Mouse (Mus musculus) testis, postnatal 10 days (tissue): ENCODE measurements around the gene Olfr1246.
"Not testable (repeated sequence)": the region's sequence is repeated elsewhere in the genome, so short reads cannot be mapped to it uniquely, and the experiment has no call there.

ENCODE experiments used
- DNase-seq: peaks from one replicate; pipeline ENCODE4 v3.0.0; 2021; ENCODE audit warnings: low spot score

Olfr1246 gene

DNA sequence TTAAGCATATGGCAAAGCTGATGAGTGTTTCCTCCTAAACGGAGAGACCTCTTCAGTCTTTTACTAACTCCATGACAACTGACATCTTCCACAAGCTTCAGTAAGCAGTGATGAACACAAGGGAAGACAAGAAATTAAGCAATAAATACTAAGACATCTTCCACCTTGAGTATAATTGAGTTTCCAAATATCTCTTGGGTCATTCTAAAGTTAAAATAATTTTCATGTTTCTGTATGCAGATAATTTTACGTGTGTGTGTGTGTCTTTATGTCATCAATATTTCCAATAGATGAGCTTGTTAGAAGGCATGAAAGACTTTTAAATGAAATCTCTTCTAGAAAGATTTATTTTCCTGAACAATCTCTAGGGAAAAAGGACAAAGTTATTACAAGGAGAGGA lies at the start of gene Olfr1246:
Olfr1246 (minus strand) TSS at position 101 of the 400 bp plus-strand sequence.
- no peak for DNase-seq

DNA sequence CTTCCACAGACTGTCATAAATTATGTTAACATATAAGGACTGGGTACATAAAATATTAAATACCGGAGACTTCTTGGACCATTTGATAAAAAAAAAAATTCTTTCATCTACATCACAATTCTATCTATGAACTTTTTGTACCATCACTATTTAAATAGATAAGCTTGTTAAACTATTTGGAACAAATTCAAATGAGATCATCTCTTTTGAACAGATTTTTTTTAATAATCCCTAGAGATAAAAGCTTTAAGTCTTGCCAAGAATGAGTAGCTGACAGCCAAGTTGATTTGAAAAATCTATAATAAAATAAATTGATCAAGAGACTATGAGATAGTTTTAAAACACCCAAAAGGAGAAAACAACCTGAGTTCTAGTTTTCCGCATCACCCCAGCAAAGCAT lies 41.9 kb upstream of the Olfr1246 start, which contains the start of gene Olfr1249:
Olfr1249 (minus strand) TSS at position 101 of the 400 bp plus-strand sequence.
- DNase-seq, result no peak

DNA sequence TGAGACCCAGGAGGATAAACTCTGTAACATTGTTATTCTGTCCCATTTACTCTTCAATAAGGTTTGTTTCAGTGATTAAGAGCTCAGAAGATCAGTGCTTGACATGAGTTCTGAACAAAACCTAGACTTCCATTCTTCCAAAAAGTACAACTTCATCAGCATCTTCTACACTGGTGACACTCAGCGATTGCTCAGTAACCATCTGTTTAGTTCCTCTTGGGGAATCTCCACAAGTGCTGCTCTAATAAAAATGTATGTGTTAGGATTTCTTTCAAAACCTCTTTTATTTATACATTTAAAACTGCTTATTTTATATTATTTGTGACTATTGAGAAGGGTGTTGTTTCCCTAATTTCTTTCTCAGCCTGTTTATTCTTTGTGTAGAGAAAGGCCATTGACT lies 25.2 kb upstream of the Olfr1246 start, which contains the start of gene Olfr1248:
Olfr1248 (minus strand) TSS at position 101 of the 400 bp plus-strand sequence.
- DNase-seq, result not testable (repeated sequence)

DNA sequence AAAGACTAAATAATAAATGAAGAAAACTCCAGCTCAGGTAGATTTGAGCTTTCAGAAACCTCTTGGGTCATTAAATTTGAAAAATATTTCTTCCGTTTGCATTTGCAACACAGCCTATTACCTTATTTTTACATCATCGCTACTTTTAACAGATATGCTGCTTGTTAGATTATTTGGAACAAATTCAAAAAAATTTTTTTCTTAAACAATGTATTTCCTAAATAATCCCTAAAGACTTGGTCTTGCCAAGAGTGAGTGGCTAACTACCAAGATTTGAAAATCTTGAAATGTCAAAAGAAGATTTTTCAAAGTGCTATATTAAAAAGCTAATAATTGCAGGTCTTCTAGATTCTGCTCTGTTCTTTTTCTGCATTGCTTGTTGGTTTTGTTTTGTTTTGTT lies 21.1 kb upstream of the Olfr1246 start, which contains the start of gene Olfr1247:
Olfr1247 (minus strand) TSS at position 101 of the 400 bp plus-strand sequence.
- no peak for DNase-seq

DNA sequence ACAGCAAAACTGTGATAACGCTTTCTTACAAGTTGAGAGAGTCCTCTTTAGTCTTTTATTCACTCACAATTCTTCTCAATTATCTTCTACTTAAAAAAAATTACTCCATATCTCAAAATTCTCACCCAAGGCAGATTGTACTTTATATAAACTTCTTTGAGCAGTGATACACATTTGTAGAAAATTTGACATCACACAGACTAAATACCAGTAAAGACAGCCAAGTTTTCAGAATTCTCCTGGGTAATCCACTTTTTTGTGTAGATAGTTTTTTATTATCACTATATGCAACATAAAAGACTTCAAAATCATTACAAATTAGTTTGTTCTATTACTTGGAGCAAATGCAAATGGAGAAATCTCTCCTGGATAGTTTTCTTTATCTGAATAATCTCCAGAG lies 14.6 kb downstream of the Olfr1246 start, which contains the start of gene Olfr1245:
Olfr1245 (minus strand) TSS at position 101 of the 400 bp plus-strand sequence.
- DNase-seq, result no peak

DNA sequence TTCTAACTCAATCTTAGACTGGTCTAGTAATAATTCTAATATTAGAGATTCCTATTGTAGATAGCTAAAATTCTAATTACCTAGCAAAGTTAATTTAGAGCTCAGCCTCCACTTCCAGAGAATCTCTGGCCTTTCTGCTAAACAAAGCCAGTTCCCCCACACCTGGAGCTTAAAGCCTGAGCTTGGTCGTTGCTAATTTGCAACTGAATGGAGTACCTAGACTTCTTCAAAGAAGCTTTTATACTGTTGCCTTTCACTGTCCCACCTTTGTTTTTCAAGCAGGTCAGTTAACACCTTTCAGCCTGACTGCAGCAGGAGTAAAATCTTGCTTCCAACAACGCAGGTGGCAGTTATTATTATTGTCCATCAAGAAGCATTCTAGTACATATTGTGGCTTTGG lies 30.3 kb downstream of the Olfr1246 start:
- DNase-seq, result not testable (repeated sequence)

DNA sequence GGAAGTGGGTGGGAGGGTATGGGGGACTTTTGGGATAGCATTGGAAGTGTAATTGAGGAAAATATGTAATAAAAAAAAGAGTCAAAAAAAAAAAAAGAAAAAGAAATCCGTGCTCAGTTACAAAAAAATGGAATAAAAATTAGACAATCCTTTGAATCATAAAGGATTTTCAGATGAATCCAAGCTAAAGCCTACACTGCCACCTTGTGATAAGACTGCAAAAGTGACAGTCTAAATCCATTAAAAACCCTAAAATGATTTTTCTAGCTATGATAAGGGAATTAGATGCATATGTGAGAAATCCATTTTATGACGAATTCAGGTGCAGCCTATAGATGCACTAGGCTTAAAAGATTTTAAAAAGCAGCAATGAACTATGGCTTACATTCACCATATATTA lies 48.4 kb downstream of the Olfr1246 start:
- no peak for DNase-seq

DNA sequence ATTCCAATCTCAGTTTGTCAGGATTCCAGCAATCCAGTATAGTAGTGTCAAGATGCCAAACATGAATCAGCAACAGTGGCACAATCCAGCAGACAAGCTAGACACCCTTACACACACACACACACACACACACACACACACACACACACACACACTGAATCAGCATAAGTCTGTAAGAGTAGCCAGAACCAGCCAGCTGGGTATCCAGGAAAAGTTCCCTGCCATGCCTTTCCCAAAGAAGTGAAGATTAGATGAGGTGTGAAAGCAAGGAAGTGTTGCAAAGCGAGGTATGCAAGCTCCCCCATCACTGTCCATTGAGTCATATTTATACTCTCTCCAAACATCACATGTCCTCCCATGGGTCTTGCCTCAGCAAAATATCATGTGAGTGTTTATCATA lies 53.0 kb downstream of the Olfr1246 start:
- no peak for DNase-seq
